Mouse (Mus musculus): ENCODE measurements around the gene Notch1.

Gene Notch1

GRCm38 (mm10) chr2:26443876-26444275, 72.6 kb downstream of the Notch1 start:
- DNase-seq: no peak

GRCm38 (mm10) chr2:26442843-26443242, 73.6 kb downstream of the Notch1 start:
- no peak for DNase-seq

- no peak for DNase-seq
Measured at GRCm38 (mm10) chr2:26441688-26442087, 74.8 kb downstream of the Notch1 start.

DNA sequence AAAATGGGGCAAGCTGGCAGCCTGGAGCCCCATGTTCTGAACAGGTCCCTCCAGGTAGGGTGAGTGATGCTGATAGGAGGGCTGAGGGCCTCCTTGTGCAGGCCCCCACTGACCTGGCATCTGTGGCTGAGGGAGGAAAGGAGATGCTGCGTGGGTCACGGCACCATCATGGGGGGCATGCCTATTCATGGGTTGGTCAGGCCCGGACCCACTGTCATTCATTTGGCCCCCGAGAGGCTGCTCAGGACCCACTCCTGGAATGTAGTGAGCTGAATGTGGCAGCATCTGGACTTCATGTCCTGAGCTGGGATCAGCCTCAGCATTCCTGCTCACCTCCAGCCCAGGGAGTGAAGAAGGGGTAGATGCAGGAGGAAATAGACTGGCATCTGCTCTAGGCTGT, 75.2 kb downstream of the Notch1 start:
- no peak for DNase-seq

- no peak for DNase-seq
Measured at GRCm38 (mm10) chr2:26439671-26440070, 76.8 kb downstream of the Notch1 start.

DNA sequence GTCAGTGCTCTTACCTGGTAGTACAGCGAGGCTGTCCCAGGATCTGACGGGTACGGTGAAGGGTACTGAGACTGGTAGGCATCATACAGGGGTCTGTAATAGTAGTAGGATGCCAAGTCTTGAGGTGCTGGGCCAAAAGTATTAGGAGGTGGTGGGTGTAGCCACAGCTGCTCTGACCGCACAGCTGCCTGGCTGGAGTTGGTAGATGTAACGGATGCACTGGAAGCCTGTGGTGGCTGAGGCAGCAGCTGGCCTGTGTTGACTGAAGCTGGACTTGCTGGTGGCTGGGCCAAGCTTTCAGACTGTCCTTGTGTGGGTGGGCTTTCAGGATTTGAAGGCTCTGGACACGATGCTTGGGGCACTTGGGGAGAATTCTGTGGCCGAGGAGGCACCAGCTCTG, 78.1 kb downstream of the Notch1 start:
- no peak for DNase-seq

DNA sequence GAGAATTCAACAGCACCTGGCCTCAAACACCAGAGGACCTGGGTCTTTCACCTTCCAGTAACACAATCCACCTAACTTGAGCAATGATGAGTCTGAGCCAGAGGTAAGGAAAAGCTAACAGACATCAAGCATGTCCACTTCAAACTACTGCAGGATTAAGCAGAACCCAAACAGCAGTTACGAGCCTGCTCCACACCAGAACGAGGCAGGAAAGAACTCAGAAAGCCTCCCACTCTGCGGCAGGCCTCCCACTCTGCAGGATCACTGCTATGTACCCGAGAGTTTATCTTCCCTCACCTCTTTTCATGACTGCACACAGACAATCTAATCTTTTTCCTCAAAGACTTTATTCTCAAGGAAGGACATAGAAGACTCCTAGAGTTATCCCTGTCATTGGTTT, 79.2 kb downstream of the Notch1 start:
- no peak for DNase-seq

DNA sequence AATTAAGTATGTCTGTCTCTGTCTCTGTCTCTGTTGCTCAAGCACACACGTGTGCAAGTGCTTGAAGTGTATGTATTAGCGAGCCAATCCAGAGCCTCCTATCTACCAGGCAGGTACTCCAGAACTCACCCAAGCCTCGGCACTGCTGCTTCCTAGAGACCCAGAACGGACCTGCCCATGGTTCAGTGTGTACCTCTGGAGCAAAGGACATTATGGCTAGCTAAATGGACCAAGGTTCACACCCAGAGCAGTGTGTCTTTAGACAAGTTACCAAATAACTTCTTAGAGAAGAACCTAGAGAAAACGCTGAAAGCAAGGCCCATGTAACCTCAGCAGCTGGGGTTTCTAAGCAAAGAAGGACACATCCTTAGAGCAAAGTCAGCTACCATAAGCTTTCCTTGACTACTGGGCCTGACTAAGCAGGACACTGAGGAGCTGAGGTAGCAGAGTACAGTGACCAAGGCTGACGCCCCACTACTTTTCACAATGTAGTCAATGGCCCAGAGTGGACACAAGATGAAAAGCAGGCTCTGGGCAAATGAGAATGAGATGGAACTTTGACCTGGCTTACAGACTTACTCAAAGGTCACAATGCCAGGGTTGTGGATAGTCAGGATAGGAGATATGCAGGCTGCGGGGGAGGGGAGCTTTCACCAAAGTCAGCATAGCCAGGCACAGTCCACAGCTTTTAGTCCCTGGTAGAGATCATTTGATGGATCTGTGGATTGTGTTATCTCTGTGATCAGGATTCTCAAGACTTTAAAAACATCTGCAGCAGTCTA, 81.5 kb downstream of the Notch1 start:
- no peak for DNase-seq

DNA sequence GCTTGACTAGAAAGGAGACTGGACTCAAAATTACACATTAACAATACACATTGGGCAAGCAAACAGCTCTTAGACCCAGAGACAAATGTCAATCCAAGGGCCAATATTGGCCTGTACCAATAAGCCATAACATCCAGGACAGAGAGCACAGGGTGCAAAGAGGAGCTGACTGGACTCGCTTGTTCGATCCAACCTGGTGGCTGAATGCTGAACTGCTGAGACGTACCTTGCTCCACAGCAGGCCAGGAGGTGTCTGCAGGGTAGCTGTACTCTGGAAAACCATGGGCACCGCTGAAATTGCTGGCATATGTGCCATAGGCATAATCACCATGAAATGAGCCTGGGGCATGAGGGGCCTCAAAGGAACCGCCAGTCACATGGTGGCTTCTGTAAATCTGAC, 86.6 kb downstream of the Notch1 start:
- DNase-seq: no peak

DNA sequence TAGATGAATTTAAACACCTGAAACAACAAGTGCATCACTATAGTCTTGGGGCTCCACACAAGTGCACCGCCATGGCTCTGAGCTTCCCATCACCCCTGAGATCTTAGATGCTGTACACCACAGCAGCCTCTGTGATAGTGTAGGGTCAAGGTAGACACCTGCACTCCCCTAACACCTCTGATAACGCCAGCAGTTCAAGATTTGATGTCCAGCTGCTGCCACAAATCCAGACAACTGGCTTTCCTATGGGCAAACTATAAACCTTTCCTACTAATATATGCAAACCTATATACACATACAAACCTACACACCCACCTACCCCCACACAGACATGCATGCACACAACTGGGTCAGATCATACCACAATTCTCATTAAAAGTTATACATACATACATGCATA, 91.9 kb downstream of the Notch1 start:
- DNase-seq: no peak

DNA sequence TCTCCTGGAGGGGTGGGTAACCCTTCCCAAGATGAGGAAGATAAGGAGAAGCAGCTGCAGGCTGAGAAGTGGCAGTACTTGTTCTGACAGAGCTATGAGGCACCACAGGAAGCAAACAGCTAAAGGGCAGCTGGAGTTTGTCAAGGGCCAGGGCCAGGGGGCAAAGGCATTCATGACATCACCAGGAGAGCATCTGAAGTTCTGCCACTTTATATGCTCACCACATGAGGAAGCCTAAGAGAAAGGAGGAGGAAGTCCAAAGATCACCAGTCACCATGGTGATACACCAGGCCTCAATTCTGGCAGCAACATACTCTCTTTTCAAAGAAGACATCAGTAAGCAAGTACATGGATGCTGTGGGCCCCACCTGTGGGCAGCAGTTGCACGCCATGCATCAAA, 93.4 kb downstream of the Notch1 start:
- no peak for DNase-seq

DNA sequence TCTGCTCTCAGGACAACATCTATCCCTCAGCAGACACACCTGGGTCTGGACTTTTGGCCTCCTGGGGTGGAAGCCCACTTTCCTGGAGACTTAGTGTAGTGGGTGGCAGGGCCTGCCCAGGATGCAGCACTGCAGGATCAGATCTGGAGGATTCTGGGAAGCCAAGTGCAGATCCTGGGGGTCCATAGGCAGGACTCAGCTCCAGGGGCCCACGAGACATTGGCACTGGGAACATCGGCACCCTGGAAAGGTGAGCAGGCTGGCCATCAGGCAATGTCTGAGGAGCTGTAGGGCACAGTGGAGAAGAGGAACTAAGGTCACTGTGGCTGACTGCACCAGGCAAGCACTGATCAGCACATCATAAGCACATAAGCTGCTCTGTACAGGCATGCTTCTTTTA, 94.5 kb downstream of the Notch1 start:
- no peak for DNase-seq

GRCm38 (mm10) chr2:26418120-26418519, 98.3 kb downstream of the Notch1 start:
- no peak for DNase-seq

DNA sequence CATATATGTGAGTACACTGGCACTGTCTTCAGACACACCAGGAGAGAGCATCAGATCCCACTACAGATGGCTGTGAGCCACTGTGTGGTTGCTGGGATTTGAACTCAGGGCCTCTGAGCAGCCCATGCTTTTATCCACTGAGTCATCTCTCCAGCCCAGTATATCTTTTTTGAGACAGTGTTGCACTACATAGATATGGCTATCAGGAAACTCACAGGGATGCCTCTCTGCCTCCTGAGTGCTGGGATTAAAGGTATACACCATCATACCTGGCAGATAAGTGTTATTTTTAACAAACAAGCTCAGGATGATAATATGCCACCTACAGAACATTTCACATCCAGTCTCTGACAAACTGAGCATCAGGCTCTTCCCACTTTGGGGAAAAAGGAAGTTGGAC, 99.4 kb downstream of the Notch1 start:
- no peak for DNase-seq

DNA sequence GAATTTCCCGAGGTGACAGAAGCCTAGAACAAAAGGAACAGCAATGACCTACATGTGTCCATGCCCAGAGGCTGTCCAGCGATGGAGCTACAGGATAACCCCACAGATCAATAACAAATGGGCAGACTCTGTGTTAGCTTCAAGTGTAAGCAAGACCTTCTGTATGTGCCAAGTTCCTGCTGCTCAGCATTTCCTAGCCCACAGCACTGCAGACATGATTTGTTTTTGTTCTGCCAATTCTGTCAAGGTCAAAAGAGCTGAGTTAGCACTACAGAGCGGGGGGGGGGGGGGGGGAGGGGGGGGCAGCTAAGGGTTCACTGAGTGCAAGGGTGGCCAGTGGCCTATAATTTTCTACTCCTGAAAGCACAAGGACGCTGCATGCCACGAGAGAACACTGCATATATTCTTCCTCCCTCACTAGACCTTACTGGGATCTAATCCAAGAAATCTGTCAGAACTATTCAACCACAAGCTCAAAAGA, 105.5 kb downstream of the Notch1 start:
- DNase-seq: no peak

- DNase-seq: no peak
Measured at GRCm38 (mm10) chr2:26410091-26410490, 106.4 kb downstream of the Notch1 start.

GRCm38 (mm10) chr2:26409362-26409761, 107.1 kb downstream of the Notch1 start:
- no peak for DNase-seq

DNA sequence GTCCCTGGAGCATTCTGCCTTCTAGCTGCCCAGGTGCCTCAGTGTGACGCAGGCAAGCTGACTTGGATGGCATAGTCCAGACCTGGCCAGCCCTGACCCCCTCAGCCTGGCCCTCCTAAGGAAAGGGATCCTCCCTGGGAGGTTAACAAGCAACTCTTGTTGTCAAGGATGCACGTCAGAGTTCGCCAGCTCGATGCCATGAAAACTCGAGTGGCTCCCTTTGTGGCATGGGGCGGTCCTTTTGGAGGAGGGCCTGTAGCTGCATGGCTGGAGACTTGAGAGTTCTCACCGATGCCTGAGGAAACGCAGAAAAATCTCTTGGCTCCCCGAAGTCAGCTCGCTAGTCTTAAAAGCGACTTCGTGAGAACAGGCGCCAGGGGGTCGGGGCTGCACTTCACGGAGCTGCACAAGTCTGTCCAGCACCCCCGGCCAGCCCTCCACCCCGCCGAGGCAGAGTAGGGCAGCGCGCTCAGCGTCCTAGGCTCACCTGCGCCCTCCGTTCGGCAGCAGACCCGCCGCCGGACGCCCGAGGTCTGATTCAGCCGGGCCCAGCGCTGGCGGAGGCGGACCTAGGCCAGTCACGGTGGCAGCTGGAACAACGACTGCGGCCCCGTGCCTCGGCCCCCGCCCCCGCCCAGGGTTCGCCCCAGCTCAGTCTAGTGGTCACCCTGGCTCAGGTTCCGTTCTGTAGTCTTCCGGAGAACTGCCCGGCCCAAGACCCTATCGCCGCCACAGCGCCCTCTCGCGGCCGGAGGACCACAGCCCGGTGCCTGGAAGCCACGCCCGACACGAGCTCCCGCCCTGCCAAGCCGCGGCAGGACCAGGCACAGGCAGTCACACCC, 107.7 kb downstream of the Notch1 start, which contains the start of gene Inpp5e:
Gene Inpp5e (minus strand): TSS at position 689 of the 842 bp plus-strand sequence.
- DNase-seq: peak; percentile 91 to 99
